Mouse (Mus musculus) lung, adult 18-20 months (tissue): ENCODE data around the gene Tenm3.

Source experiments
- DNase-seq, 2 experiments: peaks; one replicate each; pipeline ENCODE4 v3.0.0; 2022; ENCODE audit warnings: mixed read lengths in 2 of 2

Tenm3 gene

DNA sequence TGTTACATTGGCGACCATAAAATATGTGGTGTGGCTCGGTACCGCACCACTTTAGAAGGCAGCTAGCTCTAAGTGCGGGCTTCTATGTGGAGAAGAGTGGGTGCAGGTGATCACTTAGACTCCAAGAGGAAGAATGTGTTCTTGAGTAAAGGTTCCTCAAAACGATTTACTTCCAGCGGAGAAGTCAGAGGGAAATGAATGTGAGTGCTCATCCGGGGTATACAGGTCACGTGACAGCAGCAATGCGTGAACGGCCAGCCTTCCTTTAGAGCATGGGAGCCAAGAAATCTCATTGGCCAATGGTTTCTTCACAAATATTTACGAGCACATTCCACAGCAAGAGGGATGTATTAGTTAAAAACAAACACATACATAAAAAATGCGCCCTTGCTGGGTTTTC lies 404.3 kb downstream of the Tenm3 start:
- no peak for DNase-seq

DNA sequence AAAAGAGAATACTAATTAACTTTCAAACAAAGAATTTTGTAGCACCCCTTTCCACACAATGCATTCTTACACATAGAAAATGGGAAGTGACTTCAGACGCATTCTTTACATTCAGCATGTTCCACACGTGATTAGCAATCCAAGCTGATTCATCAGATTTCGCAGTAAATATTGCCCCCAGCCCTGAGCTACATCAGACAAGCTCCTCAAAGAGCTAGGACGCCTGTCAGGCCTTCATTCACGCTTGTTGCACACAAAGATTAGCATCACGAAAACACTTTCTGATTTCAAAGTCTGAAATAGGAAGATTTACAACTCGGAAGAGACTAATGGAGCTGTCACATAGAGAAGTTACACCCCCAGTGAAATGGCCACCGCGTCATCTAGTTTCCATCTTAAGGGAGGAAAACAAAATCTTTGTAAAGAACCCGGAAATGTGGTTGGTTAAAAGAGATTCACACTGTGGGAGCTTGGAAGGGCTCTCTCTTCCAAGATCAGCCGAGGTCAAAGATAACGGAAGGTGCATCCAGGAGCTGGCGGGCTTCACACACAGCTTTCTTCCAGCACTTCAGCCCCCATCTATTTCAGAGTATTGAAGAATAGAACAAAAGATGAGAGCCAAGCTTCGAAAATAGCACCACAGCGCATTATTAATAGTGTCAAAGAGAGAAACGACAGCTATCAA lies 406.1 kb downstream of the Tenm3 start:
- DNase-seq, result no peak

DNA sequence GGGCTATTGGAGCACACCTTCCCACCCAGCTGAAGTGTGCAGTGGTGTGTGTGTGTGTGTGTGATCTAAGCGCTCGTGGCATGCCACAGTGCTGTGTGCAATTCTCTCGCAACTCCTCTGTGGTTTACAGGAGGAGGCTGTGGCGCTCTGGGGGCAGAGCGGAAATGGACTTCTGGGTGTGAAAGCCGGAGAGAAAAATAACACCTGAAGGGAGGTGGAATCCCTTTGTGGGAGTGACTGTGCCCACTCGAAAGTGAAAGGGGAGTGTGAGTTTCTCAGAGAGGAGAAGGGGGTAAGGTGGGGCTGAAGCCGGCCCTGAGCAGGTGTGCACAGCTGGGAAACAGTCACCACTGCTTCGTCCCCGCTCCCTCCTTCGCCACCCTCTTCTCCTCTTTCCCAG lies 418.6 kb downstream of the Tenm3 start:
- DNase-seq, result no peak

DNA sequence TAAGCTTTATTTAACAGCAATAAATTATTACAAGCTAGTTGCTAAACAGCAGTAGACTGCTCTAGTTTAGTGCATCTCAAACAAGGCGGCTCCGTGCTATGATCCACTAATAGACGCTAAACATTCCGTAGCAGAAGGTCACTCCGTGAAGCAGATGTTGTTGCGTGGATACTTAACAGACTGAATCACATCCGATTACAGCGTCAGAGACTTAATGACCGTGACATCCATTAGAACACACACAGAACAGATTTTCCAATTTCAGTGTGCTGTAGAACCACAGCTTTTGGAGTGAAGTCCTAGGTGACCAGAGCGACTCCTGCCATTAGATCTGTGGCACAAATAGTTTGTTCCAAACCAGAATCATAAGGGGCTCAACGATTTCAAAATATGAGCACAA lies 426.0 kb downstream of the Tenm3 start:
- DNase-seq, result no peak

DNA sequence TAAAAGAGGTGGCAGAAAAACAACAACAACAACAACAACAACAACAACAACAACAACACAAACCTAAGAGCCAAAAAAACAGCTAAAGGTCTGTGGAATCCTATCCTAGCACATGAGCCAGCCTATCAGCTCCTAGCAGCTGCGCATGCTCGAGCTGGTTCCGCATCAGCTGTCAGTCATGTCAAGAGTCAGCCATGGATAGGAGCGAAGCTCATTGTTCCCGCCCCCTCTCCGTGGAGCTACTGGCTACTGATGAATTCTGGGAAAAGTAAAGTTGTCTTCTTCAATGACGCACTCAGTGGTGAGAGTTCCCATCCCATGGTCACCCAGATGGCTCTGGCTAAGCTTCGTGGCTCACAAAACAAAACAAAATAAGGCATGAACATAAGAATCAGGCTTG lies 432.8 kb downstream of the Tenm3 start:
- DNase-seq, result no peak

DNA sequence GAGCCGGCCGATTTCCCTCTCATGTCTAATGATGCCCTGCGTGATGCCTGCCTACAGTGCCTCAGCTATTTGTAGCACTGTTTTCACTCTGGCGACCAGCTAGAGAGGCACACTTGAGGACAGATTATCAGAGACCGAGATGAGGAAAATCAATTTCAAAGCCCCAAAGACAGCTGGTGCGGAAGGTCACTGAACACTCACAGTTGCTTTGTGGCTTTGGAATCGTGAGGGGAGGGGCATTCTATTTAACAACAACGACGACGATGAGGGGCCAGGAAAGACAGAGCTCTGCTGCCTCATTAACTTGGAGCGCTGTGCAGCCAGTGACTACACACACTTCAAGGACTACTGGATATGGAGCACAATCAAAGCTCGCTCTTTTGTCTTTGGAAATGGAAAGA lies 443.2 kb downstream of the Tenm3 start:
- no peak for DNase-seq

DNA sequence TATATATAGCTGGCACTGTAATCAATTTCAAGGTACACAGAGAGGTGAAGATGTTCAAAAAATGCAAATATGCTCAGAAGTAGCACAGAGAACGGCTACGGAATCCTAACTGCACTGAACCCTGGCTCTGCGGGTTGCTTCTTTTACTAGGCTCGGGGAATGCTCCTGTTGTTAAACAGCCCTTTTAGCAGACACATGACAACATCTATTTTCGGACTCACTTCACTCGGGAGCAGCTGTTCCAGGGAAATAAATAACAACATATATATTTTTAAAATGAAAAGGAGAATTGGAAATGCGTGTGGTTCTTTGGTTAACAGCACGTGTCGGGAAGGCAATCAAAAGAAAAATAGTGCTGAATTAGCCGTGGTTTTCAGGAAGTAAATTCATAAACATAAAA lies 457.9 kb downstream of the Tenm3 start:
- no peak for DNase-seq

DNA sequence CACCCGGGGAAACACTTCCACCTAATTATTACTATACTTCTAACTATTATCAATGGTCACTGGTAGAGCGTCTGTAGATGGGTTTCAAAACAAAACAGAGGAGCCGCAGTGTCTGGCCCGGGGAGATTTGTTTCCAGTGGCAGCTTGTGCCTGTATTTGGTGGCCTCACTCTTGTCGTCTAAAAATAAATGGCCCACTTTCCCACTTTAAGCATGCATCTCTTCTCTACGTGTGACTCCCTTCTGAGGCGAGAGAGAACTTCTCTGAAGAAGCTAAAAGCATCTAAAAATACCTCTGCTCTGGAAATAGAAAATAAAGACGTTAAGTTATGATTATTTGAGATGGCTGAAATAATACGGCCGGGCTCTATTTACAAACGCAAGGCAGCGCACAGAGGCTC lies 463.7 kb downstream of the Tenm3 start:
- no peak for DNase-seq

DNA sequence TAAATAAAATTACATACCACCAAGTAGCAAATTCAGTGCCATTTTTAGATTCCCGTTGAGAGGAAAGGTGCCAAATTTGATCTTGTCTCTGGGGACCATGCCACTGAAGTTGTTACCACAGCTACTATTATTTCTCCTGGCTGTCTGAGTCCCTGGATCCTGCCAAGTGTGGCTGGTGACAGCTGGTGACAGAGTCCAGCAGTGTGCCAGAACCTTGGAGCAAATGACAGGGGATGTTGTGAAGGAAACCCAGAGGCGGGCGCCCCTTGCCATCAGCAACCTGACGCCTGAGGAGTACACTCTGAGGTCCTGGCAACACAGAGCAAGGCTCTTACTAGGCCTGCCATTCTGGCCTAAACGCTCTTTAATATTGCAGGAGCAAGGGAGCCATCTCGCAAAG lies 467.0 kb downstream of the Tenm3 start:
- DNase-seq, result no peak

DNA sequence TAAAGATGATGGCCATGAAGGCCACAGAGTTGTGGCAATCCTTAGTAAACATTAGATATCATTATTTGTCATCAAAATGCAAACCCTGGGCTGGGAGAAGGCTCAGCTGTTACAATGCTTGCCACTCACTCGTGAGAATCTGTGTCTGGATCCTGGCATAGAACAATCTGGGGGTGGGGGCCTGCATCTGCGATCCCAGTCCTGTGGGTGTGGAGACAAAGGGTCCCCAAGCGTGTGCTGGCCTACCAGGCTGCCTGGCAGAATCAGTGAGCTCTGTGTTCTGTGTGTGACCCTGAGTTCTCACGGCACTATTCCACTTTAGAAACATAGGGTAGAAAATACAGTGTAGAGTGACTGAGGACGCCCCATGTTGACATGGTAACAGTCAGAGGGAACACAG lies 468.6 kb downstream of the Tenm3 start:
- DNase-seq, result no peak

DNA sequence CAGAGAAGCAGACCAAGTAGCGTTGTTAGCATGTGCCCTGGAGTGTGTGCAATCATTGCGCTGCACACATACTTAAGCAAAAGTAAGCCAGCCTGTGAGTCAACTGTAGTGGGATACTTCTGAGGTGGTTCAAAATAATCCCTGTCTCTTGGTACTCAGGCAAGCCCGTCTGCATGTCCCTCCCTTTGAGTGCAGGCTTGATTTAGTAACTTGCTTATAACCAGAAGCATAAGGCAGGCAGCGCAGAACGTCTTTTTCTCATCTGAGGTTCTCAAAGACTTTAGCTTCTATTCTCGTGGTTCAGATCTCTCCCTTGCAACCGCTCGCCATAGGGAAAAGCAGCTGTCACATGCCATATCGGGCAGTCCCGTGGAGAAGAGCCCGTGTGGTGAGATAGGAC lies 470.3 kb downstream of the Tenm3 start:
- DNase-seq, result no peak

DNA sequence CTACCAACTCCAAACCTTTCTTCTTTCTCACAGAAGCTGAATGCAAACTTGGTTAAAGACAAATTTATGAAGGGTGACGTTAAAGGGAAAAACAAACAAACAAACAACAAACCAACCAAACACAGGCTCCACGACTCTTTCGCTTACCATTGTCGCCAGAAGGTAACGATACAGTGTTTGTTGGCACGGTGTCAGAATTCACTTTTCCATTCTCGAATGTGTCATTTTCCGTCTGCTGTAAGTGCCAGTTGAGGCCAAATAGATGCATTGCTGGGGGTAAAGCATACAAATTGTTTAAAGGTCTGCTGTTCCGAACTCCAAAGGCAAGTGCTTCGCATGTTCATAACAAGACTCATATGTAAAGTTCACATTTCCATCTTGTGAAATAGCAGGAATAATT lies 476.6 kb downstream of the Tenm3 start:
- DNase-seq, result no peak

DNA sequence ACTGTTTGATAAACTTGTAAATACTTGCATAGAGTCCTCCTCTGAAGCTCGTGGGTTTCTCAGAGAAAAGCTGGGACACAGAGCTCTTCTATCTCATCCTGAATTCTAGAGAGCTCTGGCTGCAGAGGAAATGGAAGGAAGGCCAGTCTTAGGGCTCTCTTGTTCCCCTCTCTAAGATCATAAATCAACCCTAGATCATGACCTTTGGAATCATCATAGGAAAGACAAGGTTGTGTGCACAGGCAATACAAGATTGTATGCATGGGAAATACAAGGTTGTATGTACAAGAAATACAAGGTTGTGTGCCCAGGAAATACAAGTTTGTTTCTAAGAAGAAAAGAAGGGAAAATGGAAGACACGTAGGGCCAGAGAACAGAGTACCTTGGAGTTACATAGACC lies 486.9 kb downstream of the Tenm3 start:
- DNase-seq, result no peak

DNA sequence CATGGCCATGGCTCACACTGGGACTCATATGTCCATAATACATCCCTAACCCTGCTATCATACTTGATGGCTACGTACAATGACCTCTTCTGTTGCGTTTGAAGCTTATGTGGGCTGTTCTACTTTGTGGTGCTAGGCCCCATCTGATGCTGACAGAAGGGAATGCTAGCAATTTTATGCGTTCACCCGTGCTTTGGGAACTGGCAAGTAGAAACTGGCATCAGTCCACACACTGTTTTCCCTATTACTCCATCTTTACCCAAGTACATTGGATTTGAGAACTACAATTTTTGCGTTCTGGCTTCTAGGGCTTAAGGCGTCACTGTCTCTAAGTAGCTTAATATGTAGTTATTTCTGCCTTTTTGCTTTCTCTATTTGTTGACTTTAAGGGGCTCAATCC lies 490.3 kb downstream of the Tenm3 start:
- DNase-seq, result no peak

DNA sequence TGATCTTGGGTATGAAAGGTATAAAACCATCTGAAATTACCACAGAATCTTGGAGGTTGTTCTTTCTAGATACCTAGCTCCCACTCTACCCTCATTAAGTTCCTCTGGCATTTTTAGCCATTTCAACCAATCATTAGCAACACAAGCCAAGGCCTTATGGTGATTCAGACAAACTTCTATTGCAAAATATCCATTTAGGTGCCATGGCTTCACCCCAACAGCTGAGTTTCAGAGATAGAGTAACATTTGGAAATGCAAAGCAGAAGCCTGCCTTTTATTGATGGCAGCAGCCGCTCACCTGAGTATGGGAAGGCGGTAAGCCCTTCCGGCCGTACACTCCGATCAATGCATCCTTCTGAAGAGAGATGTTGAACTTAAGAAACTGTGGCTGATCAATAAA lies 494.9 kb downstream of the Tenm3 start:
- DNase-seq, result no peak

DNA sequence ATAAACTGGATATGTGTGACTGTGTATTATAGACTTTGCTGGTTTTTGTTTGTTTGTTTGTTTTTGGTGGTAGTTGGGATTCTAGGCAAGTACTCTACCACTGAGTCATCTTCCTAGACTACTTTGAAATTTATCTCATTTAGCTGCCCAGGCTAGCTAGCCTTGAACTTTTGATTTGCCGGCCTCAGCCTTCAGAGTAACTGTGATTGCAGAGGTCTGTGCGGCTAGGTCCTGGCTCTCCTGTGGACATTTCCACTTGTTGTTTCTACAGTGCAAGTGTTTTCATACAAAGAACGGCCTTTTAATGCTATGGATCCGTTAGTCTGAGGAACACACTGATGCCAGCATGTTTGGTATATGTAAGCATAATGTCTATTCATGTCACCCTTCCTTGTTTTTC lies 495.4 kb downstream of the Tenm3 start:
- no peak for DNase-seq

DNA sequence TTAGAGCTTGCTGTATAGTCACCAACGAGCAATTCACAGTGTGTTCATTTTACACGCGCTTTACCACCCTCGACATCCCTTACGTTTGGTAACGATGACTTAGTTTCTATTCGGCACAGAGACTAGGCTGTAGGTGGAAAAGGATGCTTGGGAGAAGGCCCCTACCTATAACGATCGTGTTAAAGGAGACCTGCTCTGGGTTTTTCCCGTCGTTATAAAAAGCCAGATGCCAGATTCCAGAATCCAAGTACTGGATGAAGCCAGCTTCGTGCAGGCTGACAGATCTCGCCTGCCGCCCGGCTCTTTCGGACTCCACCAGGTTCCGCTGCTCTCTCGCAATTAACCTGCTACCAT lies 500.7 kb downstream of the Tenm3 start:
- no peak for DNase-seq

DNA sequence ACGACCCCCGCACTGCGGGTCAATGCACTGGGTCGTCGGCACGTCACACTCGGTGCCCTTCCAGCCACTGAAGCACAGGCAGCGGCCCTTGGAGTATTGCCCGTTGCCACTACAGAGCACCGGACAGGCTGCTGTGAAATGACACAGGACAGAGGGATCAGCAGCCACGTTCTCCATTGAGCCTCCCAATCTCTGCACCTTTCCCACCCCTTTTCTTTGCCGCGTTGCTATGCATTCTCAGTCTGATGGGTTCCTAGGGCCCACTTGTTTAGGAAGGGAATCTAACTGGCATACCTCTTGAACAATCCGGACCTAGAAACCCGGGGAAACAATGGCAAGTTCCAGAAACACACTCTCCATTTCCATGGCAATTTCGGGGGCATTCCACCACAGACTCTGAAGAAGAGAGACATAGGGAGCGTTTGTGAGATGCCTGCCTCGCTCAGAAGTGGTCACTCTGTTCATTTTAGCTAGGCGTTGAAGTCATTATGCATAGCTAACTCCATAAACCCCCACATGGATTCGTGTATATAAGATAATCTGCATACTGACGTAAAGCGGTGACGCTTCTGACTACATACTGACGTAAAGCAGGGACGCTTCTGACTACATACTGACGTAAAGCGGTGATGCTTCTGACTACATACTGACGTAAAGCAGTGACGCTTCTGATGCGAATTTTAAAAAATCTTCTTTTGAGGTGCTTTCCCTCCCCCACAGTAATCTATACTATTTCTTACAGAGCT lies 501.3 kb downstream of the Tenm3 start:
- DNase-seq, result no peak

DNA sequence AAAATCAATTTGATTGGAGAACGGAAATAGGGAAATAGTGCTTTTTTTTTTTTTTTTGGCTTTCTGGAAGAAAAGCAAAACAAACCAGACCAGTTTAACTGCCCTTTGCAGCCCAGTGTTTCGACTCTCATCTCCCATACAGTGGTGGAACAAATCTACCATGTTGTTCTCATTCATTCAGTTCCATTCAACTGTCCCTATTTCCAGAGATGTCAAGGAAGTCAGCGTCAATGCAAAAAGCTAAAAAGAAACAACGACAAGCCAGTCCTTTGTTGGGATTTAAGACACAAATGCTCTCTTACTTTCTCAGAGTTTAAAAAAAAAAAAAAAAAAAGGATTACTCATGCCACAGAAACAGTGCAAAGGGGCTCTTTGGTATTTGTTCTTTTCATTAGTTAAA lies 502.1 kb downstream of the Tenm3 start:
- DNase-seq, result no peak

DNA sequence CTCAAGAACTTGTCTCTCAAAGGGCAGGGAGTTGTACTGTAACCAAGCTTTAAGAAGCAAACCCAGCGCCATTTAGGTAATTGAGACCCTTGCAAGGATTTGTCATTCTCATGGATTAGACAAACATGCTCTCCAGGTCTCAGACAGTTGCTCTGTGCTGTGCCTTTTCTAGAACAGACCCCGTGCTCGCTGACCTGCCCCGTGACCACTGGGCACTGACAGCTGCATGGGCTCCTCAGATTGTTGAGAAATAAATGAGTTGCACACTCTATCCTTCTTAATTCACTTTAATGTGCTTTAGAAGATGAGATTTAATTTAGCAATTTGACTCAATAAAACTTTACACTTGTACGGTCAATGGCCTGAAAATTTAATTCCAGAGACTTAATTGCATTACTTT lies 502.5 kb downstream of the Tenm3 start:
- no peak for DNase-seq

DNA sequence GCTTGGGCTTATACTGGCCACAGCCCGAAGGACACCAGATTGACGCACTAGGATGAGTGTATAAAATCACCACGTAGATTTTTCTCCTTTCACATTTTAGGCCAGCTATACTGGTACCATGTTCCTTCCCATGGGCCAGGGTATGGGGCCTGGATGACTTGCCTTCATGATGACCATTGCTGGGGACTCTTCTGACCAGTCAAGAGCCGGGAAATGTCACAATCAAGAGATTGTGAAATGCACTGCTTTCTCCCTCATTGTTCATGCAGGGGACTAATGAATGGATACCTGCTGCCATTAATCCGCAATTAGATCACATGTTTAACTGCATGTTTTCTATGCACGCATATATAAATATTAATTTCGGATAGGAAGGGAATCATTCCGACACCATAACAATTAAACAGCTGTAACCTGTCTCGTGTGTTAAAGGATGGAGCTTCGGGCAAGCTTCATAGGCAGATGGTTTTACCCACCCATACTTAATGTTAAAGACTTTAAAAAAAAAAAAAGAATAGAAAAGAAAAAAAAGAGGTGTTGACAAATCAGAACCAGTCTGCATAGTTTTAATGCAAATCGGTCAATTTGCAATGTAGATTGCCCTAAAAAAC lies 521.0 kb downstream of the Tenm3 start:
- DNase-seq, result no peak

DNA sequence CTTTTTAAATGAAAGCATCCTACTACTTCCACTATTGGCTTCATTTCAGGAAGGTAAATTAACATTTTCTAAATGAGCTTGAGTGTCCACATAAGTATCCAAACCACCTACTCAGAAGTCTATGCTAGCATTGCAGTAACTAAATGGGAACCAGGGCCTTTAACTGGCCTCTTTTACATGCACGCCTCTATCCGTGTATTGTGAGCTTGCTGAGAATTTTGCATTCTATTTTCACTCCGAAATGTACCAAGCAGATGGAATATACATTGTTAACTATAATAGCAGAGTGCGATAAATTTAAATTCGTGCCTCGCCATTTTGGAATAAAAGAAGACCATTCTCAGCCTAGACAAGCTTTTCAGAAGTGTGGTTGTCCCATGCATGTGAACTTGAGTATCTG lies 521.5 kb downstream of the Tenm3 start:
- DNase-seq, result no peak

DNA sequence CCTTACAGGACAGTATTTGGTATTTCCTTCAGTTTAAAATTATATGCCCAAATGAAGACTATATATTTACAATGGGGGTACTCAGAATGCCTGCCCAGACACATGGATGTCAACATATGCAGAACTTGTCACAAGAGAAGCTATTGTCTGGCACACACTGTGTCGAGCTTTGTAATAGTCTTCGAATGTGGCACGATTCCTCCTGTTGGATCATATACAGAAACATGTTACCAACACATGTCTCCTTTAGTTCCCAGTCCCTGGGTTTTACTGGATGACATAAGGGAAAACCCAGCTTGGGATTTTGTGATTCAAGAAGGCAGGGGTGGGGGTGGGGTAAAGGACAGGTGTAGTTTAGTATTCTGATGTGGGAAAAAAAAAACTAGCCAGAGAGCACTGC lies 524.1 kb downstream of the Tenm3 start:
- DNase-seq, result no peak

DNA sequence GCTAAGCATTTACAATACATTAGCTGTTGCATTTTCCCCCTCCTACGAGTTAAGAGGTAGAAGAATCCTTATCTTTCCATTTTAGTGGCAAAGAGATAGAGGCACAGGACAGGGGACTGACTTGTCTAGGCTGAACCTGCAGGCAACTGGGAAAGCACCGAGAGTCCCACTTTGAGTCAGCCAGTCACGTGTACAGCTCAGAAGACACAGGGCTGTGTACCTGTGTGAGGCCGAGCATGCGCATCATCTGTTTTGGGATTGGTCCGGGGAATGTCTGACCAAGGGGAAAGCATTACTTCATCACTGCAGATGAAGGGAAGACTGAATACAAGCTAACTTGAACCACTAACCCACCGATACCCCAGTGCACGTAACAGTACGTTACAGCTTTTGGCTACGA lies 526.3 kb downstream of the Tenm3 start:
- no peak for DNase-seq

DNA sequence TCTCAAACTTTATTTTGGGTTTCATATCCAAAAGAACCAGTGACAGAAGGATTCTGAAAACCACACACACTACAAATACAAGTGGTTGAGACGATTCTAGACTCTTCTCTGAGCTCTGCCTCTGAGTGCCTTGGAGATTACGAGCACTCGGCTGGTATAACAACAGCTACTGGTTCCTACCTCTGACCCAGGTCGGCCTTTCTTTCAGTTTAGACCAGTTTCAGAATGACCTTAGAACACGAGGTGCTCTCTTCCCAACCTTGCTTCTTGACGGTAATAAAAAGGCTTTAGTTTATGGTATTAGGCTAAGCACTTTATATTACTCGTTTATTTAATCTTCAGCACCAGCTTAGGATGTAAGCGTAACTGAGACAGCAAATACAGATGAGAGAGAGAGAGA lies 528.1 kb downstream of the Tenm3 start:
- DNase-seq, result no peak
